Mouse (Mus musculus): ENCODE data around the gene Scrt2.
"Not testable (repeated sequence)": the region's sequence is repeated elsewhere in the genome, so short reads cannot be mapped to it uniquely, and the experiment has no call there.

The Scrt2 gene
- long read RNA-seq, experiment 1, result 0 reads
- long read RNA-seq, experiment 2, result 0 reads

DNA sequence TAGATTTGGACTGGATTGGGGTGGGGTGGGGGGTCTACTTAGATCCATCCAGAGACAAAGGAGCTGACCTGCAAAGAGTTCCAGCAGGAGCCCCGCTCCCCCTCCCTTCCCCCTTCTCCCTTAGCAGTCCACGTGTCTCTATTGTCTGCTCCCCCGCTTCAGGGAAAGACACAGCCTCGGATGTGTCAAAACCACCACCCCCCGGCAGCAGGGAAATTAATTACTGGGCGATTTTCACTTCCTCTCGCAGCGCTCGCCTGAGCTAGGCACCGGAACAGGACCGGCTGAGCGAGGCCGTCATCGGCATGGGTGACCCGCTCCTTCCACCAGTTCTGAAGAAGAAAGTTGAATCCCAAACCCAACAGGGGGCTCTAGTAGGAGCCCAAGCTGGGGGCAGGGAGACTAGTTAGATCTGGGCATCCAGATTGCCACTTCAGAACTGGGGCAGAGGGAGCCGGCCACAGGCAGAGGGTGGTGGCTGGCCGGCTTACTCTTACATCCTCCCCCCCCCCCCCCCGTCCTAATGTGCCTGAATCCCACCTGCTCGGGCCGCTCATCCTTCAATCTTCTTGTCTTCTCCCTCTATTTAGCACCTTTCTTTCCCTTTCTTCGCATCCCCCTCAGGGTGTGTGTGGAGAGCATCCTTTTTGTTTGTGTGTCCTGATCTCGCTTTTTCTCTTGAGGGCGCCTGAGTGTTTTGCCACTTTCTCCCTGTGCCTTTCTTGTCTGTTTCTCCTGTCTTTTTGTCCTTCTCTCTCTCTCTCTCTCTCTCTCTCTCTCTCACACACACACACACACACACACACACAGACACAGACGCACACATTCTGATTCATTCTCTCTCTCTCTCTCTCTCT, at the start of gene Scrt2:
TSS of gene Scrt2 (plus strand) at position 845 of the 857 bp plus-strand sequence.
- intact Hi-C loops (cut with DNase I), result loop anchor here (5.0 kb wide), 1 partner anchor 49 kb away; no protein-coding TSS in a partner anchor

DNA sequence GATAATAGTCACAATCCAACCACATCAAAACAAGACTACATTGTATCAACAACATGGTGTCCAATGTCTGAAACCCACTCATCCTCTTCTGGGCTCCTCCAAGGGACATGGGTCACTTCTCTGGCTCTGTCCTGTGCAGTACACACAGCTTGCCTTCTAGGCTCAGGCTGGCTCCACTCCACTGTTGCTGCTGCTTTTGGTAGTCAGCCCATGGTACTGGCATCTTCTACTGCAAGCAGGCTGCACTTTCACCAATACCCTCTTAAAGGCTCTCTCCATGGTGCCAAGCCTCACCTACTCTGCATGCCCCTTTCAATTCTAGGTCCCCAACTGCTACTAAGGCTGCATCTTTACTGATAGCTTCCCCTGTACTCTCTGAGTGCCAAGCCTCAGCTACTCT, 41.2 kb upstream of the Scrt2 start:
- intact Hi-C loops (cut with DNase I), result no loop called here

DNA sequence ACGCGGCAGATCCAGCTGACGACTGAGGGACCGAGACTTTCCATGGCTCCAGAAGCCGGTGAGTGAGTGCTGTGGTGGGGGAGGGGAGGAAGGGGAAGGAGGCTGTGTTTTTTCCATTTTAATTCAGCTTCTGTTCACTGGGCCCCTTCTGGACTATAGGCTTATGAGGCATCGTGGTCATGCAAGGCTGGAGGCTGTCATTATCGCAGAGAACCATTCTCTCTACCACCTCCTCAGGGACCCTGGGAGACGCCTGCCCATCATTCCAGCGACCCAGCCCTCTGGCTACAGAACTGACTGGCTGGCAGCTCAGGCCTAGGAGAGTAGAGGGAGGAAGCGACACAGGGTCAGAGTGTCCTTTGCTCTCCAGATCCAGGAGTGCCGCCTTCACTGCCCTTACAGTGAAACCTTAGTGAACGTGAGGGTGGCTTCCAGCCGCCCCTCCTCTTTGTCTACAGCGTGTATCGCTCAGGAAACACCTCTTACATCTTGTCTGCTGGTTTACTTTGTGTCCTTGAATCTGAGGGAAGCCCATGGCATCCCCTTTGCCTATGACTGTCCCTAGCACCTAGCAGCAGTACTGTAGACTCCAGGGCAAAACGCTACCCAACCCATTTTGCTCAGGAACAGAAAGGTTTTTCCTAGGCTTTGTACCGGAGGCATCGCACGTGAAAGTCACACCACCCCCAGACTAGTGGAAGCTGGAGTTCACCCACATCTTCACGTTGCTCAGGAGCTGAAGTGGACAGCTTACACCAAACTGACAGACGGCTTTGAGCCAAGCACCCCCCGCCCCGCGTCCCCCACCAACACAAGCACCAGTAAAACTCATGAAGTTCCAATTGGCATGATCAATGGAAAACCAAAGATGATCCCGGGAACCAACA, 34.0 kb upstream of the Scrt2 start:
- intact Hi-C loops (cut with DNase I), result no loop called here

DNA sequence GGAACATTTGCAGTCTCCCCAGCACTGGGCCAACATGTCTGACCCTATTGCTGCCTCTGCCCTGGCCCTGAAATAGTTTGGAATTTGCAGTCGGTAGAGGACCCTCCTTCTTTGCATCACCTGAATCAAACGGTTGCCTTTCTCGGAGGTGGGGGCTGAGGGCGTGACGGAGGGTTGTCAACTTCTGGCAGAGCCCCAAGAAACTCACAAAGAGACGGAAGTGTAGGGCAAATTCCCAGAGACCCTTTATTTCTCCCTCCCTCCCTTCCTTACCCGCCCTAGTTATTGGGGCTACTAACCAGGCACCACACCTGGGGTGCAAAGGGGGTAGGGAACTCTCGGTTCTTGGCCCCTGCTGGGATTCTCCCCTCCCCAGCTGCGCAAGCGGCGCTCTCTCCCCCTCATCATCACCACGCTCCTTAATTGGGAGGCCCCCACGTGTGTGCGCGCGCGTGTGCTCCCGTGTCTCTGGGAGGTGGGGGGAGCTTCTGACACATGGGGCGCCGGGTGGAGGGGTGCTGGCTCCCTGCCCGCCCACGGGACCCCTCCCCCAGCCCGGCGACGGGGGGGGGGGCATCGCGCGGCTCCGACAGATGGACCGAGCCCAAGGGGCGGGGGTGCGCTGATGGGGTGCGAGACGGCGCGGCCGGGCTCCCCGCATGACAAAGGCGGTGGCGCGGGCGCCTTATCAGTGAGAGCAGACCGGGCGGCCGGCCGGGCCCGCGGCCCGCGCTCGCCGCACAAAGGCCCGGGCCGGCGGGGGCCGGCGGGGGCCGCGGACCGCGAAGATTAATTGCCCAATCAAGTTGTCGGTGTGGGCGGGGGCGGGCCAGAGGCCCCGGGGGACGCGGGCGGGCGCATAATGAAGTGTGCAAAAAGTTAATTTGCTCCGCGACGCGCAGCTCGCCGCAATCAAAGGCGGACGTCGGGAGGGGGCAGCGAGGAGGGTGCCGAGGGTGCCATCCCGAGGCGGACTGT, 33.0 kb upstream of the Scrt2 start:
- intact Hi-C loops (cut with DNase I), result no loop called here

DNA sequence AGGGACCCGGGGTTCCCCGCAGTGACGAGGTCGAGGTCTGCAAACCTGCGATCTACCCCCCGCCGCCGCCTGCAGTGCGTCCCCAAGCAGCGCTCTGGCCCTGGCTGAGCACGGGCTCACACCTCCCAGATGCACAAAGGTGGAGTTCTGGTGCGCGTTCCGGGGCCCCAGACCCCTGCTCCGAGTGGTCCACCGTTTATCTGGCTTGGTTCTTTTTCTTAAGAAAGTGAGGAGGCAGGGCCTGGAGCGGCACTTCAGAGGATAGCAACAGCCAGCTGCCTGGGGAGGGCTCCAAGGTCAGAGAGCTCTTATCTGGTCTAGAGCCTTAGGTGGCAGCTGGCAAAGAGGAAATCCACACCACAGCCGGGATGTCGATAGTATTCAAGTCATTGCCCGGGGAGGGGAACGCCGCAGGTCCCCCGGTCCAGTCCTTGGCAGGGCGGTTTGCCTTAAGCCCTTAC, 32.3 kb upstream of the Scrt2 start:
- intact Hi-C loops (cut with DNase I), result no loop called here

DNA sequence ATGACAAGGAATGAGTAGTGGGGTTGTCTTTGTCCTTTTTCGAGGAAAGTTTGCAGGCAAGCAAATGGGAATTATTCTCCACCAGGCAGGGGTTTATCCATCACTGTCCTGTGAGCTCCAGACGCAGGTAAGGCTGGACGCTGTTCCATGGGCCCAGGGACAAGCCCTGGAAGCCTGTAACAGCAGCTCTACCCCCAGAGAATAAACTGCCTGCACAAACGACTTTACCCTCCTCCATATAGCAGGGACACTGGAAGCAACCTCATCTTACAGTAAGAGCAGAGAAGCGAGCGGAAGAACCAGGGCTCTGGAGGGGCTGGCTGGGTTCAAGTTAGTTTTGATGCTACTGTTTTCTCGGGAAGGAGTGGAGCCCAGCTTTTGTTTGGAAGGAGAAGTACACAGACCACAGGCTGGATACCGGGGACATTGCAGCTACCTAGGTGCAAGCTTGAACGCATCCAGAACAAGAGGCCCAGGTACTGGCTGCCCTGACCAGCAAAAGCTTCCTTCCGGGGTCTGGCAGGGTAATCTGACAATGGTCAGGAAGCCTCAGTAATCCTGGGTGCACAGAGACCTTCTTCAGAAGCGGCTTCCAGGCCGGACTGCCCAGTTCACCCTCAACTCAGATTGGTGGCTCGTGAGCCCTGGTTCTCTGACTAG, 31.6 kb upstream of the Scrt2 start:
- intact Hi-C loops (cut with DNase I), result no loop called here

DNA sequence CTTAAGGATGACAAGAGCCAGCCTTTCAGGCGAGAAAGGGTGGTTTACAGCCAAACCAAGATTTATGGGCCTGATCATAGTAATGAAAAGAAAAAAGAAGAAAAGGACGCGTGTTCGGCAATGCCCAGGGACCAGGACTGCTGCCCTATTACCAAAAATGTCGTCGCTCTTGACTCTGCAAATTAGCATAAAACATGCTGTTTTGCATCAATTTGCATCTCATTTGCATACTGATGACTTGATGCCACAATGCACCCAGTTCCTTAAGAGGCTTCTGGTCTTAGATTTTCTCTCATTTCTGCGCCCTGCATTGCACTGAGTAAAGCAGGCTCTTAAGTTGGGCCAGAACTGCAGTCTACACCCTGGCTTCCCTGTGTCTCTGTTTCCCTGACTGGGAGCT, 31.0 kb upstream of the Scrt2 start:
- intact Hi-C loops (cut with DNase I), result no loop called here

DNA sequence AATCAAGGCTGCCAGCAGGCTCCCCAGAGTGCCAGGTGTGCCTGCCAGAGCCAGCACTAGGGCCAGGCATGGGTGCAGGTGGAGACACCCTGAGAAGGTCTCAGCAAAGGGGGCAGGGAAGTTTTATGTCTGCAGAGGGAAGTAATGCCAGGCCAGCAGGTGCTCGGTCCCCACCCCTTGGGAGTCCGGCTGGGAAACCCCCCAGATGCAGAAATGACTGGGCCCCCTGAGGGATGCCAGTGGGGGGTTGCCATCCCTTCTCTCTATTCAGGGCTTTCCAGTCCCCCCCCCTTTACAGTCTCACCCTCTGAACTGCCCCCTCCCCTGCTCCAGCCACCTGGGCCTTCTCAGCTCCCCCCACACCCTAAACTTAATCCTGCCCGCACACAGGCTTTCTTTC, 29.3 kb upstream of the Scrt2 start:
- intact Hi-C loops (cut with DNase I), result no loop called here

DNA sequence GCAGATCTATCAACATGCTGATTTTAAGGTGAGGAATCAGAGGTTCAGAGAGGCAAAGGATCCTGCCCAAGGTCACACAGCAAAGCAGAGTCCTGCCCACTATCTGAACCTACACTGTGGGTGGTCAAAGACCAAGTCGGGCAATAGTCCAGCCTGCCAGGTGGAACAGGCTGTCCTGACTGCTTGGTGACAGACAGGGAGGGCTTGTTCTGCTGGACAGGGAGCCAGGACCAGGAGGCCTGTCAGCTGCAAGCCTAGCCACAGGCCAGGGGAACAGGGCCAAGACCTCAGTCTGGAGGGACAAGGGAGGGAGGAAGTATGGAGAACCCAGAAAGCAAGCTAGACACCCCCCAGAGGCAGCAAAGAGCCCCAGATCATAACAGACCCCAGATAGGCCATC, 25.9 kb upstream of the Scrt2 start:
- intact Hi-C loops (cut with DNase I), result no loop called here

DNA sequence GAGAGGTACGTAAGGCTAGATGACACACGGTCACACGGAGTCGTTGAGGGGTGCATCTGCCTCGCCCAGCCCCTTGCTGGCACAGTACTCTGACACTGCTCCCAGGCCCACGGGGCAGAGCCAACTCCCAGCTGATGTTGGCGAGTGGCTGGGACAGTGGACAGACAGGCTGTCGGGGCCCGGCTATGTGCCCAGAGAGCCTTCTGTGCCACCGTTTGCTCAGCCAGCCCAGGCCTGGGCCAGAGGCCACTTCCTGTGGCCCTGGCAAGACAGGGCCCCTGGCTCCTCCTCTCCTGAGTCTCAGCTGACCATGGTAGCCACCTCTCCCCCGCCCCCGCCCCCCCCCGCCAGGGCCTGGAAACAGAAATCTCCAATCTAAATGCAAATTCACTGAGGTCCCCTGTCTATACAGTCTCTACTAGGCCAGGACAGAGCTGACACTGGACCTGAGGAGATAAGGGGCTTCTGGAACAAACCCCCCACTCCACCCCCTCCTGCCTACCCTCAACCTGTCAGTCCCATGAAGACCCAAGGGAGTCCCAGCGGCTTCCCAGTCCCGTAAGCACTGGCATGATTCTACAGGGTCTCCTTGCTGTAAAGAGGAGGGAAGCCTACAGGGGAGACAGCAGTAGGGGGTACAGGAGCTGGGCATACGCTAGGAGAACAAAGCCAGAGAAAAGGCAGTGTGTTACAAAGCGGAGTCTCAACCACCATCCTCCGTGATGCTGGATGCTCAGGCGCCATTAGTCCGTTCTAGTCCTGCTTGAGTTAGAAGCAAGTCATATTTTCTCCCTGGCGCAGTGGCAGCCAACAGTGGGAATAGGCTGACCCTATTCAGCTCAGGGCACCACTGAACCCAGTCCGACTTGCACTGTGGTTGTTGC, 24.7 kb upstream of the Scrt2 start:
- intact Hi-C loops (cut with DNase I), result no loop called here

DNA sequence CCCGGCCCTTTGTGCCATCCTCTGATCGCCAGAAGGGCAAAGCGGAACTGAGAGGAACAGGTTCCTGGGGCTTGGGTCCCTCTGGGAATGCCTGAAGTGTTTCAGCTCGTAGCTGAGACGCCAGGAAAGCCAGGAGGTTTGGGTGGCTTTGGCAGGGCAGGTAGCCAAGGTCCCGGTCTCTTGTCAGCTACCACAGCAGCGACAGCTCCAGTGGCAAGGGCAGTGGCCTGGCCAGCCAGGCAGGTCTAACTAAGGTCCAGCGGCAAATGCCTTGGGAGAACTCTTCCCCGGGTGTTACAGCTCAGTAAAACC, 24.1 kb upstream of the Scrt2 start:
- intact Hi-C loops (cut with DNase I), result no loop called here

DNA sequence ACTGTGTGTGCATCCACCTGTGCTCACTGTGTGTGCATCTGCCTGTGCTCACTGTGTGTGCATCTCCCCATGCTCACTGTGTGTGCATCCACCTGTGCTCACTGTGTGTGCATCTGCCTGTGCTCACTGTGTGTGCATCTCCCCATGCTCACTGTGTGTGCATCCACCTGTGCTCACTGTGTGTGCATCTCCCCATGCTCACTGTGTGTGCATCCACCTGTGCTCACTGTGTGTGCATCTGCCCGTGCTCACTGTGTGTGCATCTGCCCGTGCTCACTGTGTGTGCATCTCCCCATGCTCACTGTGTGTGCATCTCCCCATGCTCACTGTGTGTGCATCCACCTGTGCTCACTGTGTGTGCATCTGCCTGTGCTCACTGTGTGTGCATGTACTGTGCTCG, 18.5 kb upstream of the Scrt2 start:
- intact Hi-C loops (cut with DNase I), result not testable (repeated sequence)

DNA sequence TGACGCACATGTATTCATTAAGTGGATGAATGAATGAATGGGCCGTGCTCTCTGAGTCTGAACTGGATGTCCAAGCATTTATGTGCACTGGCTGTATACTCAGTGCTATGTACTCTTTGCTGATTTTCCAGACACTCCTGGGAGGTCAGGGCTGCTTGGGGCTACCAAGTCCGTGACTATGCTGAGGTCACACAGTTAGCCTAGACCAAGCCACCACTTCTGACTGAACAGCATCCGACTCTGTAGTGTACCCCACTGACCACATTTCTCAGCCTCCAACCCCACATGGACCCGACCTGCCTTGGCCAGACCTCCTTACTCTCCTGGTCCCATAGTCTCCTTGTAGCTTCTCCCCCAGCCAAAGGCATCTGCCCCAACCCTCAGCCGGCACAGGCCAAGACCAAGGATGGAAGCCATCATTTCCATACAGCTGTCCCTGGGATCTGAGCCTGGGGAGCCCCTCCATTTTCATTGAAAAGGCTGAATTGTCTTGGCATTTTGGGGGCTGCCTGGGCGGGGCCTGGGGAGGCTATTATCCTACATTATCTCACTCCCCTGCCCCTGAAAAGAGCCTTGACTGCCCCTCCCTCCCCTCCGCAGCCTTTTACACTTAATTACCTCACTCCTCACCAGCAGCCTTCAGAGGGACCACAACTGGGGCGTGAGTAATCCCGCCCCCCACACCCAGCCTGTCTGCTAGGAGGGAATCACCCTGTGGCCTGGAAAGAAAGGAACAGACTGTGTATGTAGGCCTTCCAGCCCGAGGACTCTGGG, 12.5 kb upstream of the Scrt2 start:
- intact Hi-C loops (cut with DNase I), result no loop called here

DNA sequence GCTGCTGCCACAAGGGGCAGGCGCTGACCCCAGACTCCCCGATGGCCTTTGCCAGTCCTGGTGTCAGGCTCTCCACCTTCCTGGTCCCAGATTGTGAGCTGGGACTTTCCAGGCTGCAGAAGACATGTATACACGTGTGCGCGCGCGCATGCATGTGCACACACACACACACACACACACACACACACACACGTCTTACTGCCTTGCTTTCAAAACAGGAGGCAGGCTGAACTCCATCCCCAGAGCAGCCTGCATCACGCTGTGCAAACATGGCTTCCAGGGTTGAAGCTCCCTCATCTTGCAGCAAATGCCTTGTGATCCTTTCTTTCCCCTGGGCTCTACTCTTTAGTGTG, 11.9 kb upstream of the Scrt2 start:
- intact Hi-C loops (cut with DNase I), result no loop called here

DNA sequence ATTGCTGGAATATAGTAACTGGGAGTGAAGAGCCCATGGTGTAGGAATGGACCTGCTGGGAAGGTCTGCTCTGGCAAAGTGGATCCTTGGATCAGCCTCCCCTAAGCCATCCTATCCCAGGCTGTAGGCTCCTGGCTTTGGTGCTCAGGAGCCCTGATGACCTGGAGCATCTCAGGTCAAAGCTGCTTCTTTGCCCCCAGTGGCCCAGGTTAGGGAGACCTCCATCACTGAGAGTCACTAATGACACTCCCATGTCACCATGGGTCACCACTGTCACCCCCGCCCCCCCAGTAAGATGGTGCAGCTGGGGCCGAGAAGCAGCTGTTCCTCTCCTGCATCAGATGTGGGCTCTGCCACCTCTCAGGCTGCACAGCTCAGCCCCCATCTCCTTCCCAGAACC, 11.4 kb upstream of the Scrt2 start:
- intact Hi-C loops (cut with DNase I), result no loop called here

DNA sequence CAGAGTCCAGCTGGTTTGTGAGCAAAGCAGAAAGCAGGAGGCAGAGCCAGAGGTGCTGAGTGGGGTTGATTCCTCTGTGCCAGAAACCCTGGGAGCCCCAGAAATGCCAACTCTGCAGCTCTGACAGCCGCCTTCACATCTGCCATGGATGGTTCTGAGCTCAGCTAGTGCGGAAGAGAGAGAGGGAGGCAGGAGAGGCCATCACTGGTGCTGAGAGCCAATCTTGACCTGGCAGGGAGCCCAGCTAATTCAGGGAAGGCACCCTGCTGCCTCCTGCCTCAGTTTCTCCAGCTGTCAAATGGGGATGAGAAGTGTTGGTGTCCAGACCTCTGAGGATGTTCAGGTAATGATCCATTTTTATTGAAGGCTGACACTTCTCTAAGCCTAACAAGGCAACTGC, 6.8 kb upstream of the Scrt2 start:
- intact Hi-C loops (cut with DNase I), result no loop called here

DNA sequence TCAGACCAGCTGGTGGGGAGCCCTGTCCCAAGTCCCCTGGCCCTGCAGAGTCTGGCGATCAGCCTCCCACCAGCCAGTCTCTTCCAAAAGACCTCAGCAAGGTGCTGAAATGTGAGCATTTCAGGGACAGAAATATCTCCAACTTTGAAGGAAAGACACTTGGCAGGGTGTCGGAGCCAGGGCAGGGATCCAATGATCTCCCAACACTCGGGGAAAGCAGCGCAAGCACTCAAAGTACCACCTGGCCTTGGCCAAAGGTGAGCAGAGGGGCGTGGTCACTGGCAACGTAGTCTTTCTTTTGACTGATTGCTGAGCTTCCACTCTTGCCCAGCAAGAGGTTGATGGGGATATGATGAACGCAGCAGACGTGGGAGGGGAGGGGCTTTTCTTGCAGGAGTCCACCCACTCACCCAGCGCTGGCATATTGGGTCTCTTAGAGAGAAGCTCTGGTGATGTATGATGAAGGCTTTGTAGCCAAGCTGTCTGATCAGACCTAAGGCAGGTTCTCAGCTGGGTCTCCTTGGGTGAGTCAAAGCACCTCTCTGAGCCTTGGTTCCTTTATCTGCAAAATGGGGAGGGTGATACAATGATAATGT, 5.9 kb upstream of the Scrt2 start:
- intact Hi-C loops (cut with DNase I), result no loop called here

DNA sequence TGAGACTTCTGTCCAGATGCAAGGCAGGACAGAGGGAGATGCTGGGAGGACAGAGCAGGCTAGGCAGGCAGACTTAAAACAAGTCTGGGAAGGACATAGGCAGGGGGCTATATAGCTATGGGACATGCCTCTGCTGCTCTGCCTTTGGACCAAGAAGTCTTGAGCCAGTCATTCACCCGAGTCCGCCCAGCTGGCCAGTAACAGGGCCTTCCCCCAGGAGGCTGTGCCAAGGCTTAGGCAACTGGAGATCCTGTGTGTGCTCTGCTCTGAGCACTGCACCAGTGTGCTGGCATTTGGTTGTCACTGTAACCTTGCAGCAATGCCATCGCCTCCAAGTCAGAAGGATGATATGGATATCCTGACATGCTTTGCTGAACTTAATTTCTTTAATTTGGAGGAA, 4.0 kb upstream of the Scrt2 start:
- intact Hi-C loops (cut with DNase I), result no loop called here
